Mouse (Mus musculus) effector memory CD4-positive, alpha-beta T cell, adult 5 months (primary cell): ENCODE data around the gene Bpnt1. TPM values are rescaled to one million over a fixed set of nuclear protein-coding genes. Genes with fewer than 3 reads are reported as not detected.

Experiments used
- polyA plus RNA-seq: library from polyadenylated mRNA; unstranded; fragments of 100-300 nt; shearing (Covaris generic); gene quantifications from one replicate; pipeline ENCODE4 v1.2.1, GENCODE M21; 2017

Bpnt1 gene
- polyA plus RNA-seq = 78.5 TPM

DNA sequence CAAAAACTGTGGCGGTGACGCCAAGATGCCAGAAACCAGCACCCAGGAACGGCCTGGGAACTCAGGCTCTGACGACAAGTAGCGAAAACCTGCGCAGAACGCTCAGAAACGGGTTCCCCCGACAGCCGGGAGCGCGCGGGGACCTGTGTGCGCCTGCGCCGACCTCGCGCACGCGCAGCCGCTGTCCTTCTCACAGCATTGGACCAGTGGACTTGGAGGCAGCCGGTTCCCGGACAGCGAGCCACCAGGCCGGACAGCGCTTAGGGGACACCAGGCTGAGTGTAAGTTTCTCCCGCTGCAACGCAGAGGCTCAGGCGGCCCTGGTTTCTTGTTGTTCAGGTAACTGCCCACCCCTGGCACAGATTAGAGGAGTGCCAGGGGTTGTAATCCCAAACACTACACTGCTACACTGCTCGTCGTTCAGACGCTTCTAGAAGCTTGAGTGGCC lies at the start of gene Bpnt1:
Bpnt1 (plus strand) TSS at position 167 of the 448 bp plus-strand sequence.

DNA sequence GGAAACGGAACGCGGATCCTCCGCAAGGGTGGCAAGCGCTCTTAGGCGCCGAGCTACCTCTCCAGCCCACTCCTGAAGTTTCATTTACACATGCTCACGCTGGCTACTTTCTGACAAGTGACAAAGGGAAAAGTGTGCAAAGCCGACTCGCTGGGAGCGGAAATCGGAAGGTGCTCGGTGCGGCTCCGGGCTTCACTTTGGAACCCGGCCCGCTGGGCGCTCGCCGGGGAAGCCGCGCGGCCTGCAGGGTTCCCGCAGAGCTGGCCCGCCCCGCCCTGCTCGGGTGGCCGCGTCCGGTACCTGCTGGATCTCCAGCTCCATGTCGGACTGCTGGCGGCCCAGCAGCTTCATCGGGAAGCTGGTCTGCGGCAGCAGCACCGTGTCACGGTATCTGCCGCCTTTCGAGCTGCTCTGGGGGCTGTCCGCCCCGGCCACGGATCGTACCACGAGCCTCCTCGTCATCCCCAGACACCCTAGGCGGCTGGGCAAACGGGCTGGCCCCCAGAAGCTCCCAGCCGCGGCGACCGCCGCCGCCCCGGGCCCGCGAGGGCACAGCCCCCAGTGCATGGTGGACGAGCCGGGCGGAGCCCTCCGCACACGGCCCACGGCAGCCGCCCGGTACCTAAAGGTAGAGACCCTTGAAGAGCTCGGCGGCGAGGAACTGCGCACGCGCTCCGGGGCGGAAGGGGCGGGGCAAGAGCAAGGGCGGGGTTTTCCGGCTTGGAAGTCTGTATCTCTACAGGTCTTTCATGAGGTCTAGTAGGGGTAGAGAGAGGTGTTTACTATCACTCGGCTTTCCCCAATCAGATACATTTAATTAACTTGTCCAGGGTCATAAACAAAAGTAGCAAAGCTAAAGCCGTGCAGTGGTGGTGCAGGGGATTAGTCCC lies 3.0 kb upstream of the Bpnt1 start, which contains the start of gene Iars2:
Iars2 (minus strand) TSS at position 676 of the 890 bp plus-strand sequence.

DNA sequence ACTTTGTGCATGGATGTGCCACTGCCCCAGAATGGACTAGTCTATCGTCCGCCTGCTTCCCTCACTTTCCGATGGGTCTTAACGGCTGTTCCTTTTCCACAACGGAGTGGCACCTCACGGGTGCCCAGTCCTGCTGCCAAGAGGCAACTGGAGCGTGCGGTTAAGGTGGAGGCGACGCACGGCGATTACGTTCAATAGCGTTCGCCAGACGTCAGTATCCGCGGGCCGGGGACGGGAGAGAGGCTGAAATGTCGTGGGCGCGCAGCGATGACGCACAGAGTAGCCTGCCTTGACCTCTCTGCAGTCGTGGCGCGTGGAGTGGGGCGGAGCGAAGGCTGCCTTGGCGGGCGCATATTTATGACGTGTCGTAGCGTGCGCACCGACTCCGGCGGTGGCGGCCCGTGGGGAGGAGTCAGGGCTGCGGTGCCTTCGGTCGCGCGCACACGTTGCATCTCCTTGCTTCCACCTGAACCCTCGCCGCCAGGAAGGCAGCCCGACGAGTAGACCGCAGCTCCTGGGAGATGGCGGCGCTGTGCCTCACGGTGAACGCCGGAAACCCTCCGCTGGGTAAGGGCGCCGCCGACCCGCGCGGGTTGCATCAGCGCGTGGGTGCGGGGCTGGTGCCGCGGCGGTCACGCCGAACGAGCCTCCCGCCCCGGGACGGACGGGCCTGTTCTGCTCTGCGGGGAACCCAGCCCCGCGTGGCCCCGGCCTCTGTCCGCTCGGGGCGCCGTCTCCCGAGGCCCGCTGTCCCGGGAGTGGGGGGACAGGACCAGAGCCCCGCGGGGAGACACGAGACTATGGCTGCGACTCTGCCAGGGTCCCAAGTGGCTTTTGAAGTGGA lies 30.9 kb downstream of the Bpnt1 start, which contains the start of gene Eprs:
Eprs (plus strand) TSS at position 368 of the 844 bp plus-strand sequence.

Other genes starting within 250 kb of the Bpnt1 start
- 31.4 TPM for gene Rab3gap2, start 128.0 kb upstream of the Bpnt1 start, polyA plus RNA-seq
- 37.1 TPM for gene Iars2, start 2.8 kb upstream of the Bpnt1 start, polyA plus RNA-seq
- 461 TPM for gene Eprs, start 30.9 kb downstream of the Bpnt1 start, polyA plus RNA-seq
- gene Slc30a10, start 122.7 kb downstream of the Bpnt1 start, polyA plus RNA-seq = not detected